Mouse (Mus musculus): Measurements from ENCODE around the gene Mocs3. TPM values are rescaled to one million over a fixed set of nuclear protein-coding genes. Genes with fewer than 3 reads are reported as not detected.

Gene Mocs3
- total RNA-seq (2023), result 15.8 TPM

DNA sequence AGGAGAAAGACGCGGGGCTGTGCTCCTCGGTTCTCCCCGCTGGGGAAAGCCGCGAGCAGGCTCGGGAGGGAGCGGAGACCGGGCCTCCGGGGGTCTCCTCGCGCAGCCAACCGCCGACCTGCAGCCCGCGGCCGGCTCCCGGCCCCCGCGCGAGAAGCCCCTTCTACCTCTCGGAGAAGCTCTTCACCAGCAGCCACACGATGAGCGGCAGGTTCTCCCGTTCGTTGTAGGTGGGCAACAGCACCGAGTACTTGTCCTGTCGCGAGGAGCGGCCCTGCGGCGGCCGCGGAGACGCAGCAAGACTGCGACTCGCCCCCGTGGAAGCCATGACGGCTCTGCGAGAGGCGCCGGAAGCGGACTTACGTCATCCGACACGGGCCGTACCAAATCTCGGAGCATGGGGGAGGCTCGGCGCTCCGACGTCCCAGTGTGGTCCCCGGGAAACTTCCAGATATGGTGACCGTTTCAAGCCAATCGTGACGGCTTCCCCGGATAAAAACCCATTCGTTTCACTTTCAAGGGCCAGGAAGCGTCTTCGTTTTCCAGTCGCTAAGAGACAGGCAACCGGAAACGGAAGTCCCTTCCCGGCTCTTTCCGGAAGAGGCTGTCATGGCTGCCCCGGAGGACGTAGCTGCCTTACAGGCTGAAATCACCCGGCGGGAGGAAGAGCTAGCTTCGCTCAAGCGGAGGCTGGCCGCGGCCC, at the start of gene Mocs3, which contains the start of the genes Gm20716 and Dpm1:
Gene Mocs3 (plus strand): TSS at position 597 of the 703 bp plus-strand sequence.
Gene Gm20716 (minus strand): TSS at position 339 of the 703 bp plus-strand sequence.
Gene Dpm1 (minus strand): TSS at position 566 of the 703 bp plus-strand sequence.

DNA sequence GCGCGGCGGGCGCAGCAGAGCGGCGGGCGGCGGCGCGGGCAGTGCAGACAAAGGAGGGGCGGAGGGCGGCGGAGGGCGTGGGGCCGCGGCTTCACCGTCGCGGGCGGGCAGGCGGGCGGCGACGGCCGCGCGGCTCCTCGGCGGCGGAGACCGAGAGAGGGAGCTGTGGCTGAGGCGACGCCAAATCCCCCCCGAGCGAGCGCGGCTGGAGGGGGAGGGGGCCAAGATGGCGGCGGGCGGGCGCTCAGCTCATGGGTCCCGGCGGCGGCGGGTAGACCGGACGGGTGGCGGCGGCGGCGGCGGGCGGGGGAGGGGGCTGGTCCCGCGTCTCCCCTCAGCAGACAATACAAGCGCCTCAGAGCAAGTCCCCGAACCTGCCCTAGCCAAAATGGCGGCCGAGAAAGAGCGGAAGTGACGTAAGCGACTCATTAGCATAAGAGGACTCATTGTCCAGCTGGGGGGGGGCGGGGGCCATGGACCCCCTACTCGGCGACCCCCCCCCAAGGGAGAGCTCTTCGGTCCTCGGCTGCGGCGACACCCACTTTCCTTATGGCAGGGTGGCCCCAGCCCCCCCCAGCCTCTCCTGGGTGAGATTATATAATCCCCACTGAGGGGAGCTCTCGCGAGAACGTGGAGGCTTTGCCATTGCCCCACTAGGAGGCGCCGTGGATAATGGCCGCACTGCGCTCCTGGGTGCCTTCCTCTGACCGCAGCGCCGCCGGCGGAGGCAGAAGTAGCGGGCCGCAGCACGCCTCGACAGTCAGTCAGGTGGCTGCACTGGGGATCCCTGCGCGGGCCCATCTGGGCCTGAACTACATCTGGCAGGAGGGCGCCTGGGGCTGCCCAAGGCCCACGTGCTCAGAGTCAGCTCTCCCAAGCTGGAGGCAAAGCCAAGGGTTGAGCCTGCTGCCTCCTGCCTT, 23.4 kb upstream of the Mocs3 start, which contains the start of gene Adnp:
Gene Adnp (minus strand): TSS at position 388 of the 920 bp plus-strand sequence.

DNA sequence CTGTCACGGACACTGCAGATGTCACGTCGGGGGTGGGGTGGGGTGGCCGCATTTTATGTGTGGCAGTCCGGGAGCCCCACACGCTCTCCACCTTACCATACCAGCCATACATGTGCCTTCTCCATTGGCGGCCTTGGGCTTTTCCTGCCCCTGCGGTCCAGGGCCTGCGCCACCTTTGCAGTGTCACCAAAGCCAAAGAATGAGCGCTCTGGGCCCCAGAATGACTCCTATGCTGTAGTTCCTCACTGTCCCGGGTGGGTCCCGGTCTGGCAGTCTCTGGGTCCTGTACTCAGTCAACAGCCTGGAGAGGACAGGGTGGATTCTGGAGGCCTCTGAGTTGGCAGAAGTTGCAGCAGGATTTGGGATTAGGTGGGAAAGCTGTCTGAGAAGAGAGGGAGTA, 51.2 kb downstream of the Mocs3 start, which contains the start of gene Kcng1:
Gene Kcng1 (minus strand): TSS at position 155 of the 400 bp plus-strand sequence.

Other genes starting within 250 kb of the Mocs3 start
- gene Ripor3, start 220.0 kb upstream of the Mocs3 start, total RNA-seq (2023), result 8.7 TPM
- 2.5 TPM for gene Pard6b, start 149.6 kb upstream of the Mocs3 start, total RNA-seq (2023)
- 102 TPM for gene Adnp, start 23.5 kb upstream of the Mocs3 start, total RNA-seq (2023)
- 12.0 TPM for gene Gm20716, start 258 bp upstream of the Mocs3 start, total RNA-seq (2023)
- gene Dpm1, start within 50 bp of the Mocs3 start, total RNA-seq (2023), result 130 TPM
- not detected for gene Kcng1, start 51.1 kb downstream of the Mocs3 start, total RNA-seq (2023)

All from CD4-positive naive resting alpha-beta T cell, adult 76 days (primary cell).